Mouse (Mus musculus) G1E (cell line): ENCODE measurements around the gene Cntnap1. TPM values are rescaled to one million over a fixed set of nuclear protein-coding genes. Genes with fewer than 3 reads are reported as not detected.

Experiments used
- ATAC-seq: 2 replicates; pipeline ENCODE4 v1.8.0; 2016; ENCODE audit warnings: mild to moderate bottlenecking; ENCODE audit not compliant: insufficient number of reproducible peaks, poor library complexity, low FRiP score, severe bottlenecking; ENCODE audit errors: extremely low read depth
- DNase-seq: peaks from one replicate; pipeline ENCODE4 v3.0.0; 2012; ENCODE audit warnings: low spot score
- H3K27me3 ChIP-seq: 2 replicates; pipeline ENCODE4 v1.6.1; 2012; ENCODE audit warnings: mild to moderate bottlenecking, low read length, inconsistent platforms; ENCODE audit not compliant: insufficient read depth
- H3K36me3 ChIP-seq: replicated peaks from 2 replicates; pipeline ENCODE3; 2012; ENCODE audit warnings: mild to moderate bottlenecking, inconsistent platforms
- H3K4me1 ChIP-seq: 2 replicates; pipeline ENCODE4 v1.6.1; 2012; ENCODE audit warnings: low read depth, low read length, inconsistent platforms, mixed read lengths; ENCODE audit not compliant: insufficient read depth
- H3K4me3 ChIP-seq: 2 replicates; pipeline ENCODE4 v1.5.1; 2012; ENCODE audit warnings: low read depth, mild to moderate bottlenecking, inconsistent platforms, low read length, moderate library complexity, mixed read lengths
- H3K9me3 ChIP-seq: replicated peaks from 2 replicates; pipeline ENCODE4 v1.6.1; 2012; ENCODE audit warnings: inconsistent platforms
- CTCF ChIP-seq: IDR thresholded peaks from 2 replicates; pipeline ENCODE4 v1.5.1; 2012; ENCODE audit warnings: low read depth, low read length, inconsistent platforms, mixed read lengths
- GATA1 ChIP-seq: IDR thresholded peaks from 2 replicates; pipeline ENCODE4 v1.6.1; 2012; ENCODE audit warnings: borderline replicate concordance, low read length, inconsistent platforms, mixed read lengths
- GATA2 ChIP-seq: IDR thresholded peaks from 2 replicates; pipeline ENCODE4 v1.6.1; 2012; ENCODE audit warnings: low read depth, low read length, inconsistent platforms, borderline replicate concordance
- POLR2AphosphoS5 ChIP-seq: IDR thresholded peaks from 2 replicates; pipeline ENCODE4 v1.6.1; 2012; ENCODE audit warnings: low read depth, low read length, inconsistent platforms; ENCODE audit not compliant: insufficient replicate concordance
- TAL1 ChIP-seq: conservative IDR thresholded peaks from 2 replicates; pipeline ENCODE4 v1.6.1; 2012; ENCODE audit warnings: low read depth, low read length, inconsistent platforms, mixed read lengths
- polyA plus RNA-seq: library from polyadenylated mRNA; stranded (reverse); fragments of >175 nt; gene quantifications from 2 replicates; pipeline ENCODE4 v1.2.3, GENCODE M21; 2012
- total RNA-seq, 2 experiments: library from RNA; stranded (forward) in 1 of 2; stranded (reverse) in 1 of 2; fragments of 200-1000 nt in 1 of 2; fragments of >200 nt in 1 of 2; fragmentation: Nextera tagmentation in 1 of 2; gene quantifications; 2 replicates each; pipeline ENCODE4 v1.2.3; 2014 to 2017

Gene Cntnap1
- total and polyA plus RNA-seq, 3 experiments: under 0.01 to 0.02 TPM; not detected in 1

DNA sequence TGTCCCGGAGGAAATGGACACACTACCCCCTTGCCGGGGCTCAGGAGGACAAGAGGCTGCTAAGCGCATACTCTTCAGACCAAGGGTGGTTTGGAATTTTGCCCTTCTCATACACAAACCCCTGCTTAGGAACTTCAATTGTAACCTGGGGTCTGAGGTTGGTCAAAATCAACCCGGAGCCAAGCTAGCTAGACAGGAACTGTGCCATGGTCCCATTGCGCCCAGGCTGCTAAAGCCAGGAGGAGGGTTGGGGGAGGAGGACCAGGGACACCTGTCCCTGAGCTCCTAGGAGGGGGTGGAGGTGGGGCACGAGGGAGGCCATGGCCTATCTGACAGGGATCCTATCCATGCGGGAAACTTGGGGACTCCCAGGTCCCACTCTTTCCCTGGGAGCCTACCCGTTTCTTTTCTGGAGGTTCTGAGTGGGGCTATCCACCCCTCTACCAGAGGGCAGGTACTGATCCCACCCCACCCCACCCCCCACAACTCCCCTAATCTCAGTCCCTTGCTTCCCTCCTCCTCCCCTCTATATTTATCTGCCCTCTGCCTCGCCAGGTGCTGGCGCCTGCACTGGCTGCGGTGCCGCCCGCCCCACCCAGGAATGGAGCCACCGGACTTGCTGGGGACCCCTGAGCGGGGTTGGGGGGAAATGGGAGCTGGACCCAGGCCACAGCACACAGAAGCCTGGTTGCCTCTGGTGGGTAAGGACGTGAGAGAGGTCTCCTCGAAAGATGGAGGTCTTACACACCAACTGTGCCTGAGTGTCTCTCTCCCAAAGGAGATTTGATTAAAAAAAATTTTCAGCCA is 819 bp upstream of the Cntnap1 start:
- H3K36me3 ChIP-seq: peaks cover 9% of the 10 kb centered on the region
- H3K9me3 ChIP-seq: 0 out of 2 replicates have a peak, but pooled peaks cover 2% of the 10 kb centered on the region
- no peak overlapping the region for H3K4me3 ChIP-seq
- ATAC-seq (no peak), DNase-seq (no peak)
- peaks cover 72% of the 10 kb centered on the region for H3K27me3 ChIP-seq
- H3K4me1 ChIP-seq: peaks cover 42% of the 10 kb centered on the region
- TF ChIP-seq GATA1: no peak
- TF ChIP-seq GATA2: no peak

DNA sequence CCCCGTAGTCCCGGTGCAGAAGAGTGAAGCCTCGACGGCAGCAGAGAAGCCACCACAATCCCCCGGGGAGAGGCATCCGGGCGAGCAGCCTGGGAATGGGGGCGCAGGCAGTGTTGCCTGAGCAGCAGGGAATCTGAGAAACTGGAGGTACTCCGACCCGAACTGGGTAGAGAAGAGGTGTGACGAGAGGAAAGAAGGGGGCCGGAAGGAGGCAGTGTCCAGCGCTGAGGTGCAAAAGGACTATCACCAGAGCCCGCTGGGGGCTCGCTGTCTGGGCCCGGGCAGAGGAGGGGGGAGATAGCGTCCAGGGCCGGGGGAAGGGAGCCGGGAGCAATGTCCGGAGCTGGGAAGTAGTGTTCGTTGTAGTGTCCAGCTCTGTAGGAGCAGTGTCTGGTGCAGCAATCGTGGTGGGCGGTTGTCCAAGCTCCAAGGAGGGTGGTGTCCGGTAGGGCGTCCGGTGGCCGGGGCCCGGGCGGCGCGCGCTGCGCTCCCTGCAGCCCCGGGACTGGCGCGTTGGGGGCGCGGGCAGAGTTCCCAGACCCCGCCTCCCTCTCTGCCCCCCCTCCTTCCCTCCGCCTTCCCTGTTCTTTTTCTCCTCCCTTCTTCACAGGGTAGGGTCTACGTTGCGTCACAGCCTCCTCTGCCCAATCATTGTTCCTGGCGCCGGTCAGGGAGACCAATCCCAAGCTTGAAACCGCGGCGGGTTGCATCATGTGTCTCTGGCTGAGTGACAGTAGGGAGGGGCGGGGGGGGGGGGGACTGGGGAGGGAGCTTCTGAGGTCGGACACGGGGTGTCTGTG is 688 bp downstream of the Cntnap1 start, which contains the start of gene Plekhh3:
TSS of gene Plekhh3 (minus strand) at position 541 of the 800 bp plus-strand sequence.
- no peak for TF ChIP-seq GATA2
- TF ChIP-seq CTCF: no peak
- TF ChIP-seq TAL1: no peak
- no peak for TF ChIP-seq POLR2AphosphoS5
- no peak for TF ChIP-seq GATA1
- DNase-seq: peak; percentile 100
- H3K27me3 ChIP-seq: peaks cover 76% of the 10 kb centered on the region
- H3K36me3 ChIP-seq: peaks cover 9% of the 10 kb centered on the region
- peak; percentile 100 for ATAC-seq
- 0 out of 2 replicates have a peak, but pooled peaks cover 2% of the 10 kb centered on the region for H3K9me3 ChIP-seq
- peak within 1 kb of the TSS; percentile 77 for H3K4me3 ChIP-seq
- H3K4me1 ChIP-seq: peaks cover 47% of the 10 kb centered on the region

DNA sequence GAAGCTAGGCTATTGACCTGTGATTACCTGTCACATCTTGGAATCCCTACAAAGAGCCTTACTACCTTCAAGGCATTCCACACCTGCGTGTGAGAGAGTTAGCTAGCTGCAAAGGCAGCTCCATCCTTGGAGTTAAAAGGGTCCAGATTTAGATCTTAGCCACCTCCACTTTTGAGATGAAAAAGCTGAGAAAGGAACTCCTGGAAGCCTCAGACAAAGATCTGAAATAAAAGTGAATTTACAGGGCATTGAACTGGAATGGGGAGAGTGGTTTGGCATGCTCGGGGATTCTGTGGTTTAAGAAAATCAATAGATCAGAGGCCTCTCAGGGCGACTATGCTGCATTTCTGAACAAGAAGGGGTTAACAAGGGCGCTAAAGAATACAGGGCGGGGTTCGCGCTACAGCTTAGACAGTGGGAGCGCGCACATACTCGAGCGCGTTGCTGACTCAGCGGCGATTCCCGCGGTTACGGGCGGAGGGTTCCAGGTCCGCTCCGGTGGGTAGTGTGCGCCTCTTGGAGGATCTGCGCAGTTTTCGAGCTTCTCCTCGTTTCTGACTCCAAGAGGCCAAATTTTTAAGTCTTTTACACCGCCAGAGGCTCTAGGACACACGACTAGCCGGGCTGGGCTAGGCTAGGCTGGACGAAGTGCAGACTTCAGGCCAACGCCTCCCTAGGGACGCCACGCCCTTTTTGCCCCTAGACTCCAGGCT is 1.6 kb downstream of the Cntnap1 start:
- H3K4me1 ChIP-seq: peaks cover 56% of the 10 kb centered on the region
- H3K9me3 ChIP-seq: 0 out of 2 replicates have a peak, but pooled peaks cover 2% of the 10 kb centered on the region
- ATAC-seq (no peak), DNase-seq (peak; percentile 47)
- peak overlapping the region; percentile 71 for H3K4me3 ChIP-seq
- peaks cover 6% of the 10 kb centered on the region for H3K36me3 ChIP-seq
- no peak for TF ChIP-seq GATA2
- no peak for TF ChIP-seq POLR2AphosphoS5
- no peak for TF ChIP-seq TAL1
- TF ChIP-seq CTCF: no peak
- TF ChIP-seq GATA1: no peak
- peaks cover 79% of the 10 kb centered on the region for H3K27me3 ChIP-seq

GRCm38 (mm10) chr11:101172434-101172815 is 2.1 kb downstream of the Cntnap1 start:
- peaks cover 5% of the 10 kb centered on the region for H3K36me3 ChIP-seq
- ATAC-seq: no peak
- H3K4me1 ChIP-seq: peaks cover 60% of the 10 kb centered on the region
- no peak for DNase-seq
- TF ChIP-seq GATA2 (no peak), TAL1 (no peak), POLR2AphosphoS5 (no peak), CTCF (no peak), GATA1 (no peak)
- H3K27me3 ChIP-seq: peaks cover 81% of the 10 kb centered on the region
- peak overlapping the region; percentile 71 for H3K4me3 ChIP-seq
- H3K9me3 ChIP-seq: 0 out of 2 replicates have a peak, but pooled peaks cover 2% of the 10 kb centered on the region

DNA sequence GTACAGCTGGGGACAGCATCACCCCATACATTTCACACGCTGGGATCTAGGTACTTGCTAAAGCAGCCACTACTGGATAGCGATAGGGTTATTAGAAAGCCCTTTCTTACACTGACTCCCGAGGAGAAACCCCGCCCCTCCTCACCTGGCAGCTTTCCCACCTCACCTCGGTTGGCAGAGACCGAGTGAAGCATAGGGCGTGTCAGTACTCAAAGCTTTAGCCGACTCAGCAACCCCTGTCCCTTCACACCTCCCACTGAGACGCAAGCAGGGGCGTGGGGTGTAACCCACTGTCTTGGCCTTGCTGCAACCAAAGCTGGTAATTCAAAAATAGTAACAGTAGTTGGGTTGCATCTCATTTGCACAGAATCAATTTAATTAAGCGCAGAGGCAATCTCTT is 2.8 kb downstream of the Cntnap1 start:
- TF ChIP-seq GATA1 (no peak), POLR2AphosphoS5 (no peak), TAL1 (no peak), GATA2 (no peak), CTCF (no peak)
- H3K4me3 ChIP-seq: no peak overlapping the region
- peaks cover 60% of the 10 kb centered on the region for H3K4me1 ChIP-seq
- H3K36me3 ChIP-seq: no peaks in the 10 kb centered on the region
- no peak for DNase-seq
- peaks cover 80% of the 10 kb centered on the region for H3K27me3 ChIP-seq
- 0 out of 2 replicates have a peak, but pooled peaks cover 2% of the 10 kb centered on the region for H3K9me3 ChIP-seq
- ATAC-seq: no peak
